Mouse (Mus musculus): ENCODE data around the gene Omt2a. TPM values are rescaled to one million over a fixed set of nuclear protein-coding genes. Genes with fewer than 3 reads are reported as not detected.
"Not testable (repeated sequence)": the region's sequence is repeated elsewhere in the genome, so short reads cannot be mapped to it uniquely, and the experiment has no call there.

Omt2a gene
- polyA plus RNA-seq (2016; fragmentation: Nextera tagmentation; extraction: Ambion mirVana): not detected in 2 replicates

- Histone ChIP-seq H3K4me1 (replicated peaks) (no peaks in the 10 kb centered on the region), H3K9ac (replicated peaks) (no peak within 1 kb of the TSS), H3K36me3 (no peaks in the 10 kb centered on the region), H3K9me3 (no peaks in the 10 kb centered on the region), H3K27ac (no peak within 1 kb of the TSS), H3K4me3 (replicated peaks) (no peak within 1 kb of the TSS), H3K4me2 (no peak within 1 kb of the TSS), H3K27me3 (no peaks in the 10 kb centered on the region)
- 79% methylated on average over 2 of the region's 2 CpGs for WGBS
- no peak for ATAC-seq (ENCODE audit: insufficient number of reproducible peaks, insufficient read depth, low FRiP score, low TSS enrichment, low read depth)
Observed at GRCm38 (mm10) chr9:78314696-78315095, at the start of gene Omt2a. Gene Omt2a, minus strand, starts transcription at chr9:78314796.

GRCm38 (mm10) chr9:78363374-78363773 is 48.8 kb upstream of the Omt2a start:
- Histone ChIP-seq H3K9me3 (no peaks in the 10 kb centered on the region), H3K4me3 (replicated peaks) (no peak overlapping the region), H3K36me3 (no peaks in the 10 kb centered on the region), H3K27ac (no peak overlapping the region), H3K27me3 (no peaks in the 10 kb centered on the region), H3K4me2 (no peak overlapping the region), H3K9ac (replicated peaks) (no peak overlapping the region), H3K4me1 (replicated peaks) (no peaks in the 10 kb centered on the region)
- WGBS: 63% methylated on average over 6 of the region's 6 CpGs
- no peak for ATAC-seq (ENCODE audit: insufficient number of reproducible peaks, insufficient read depth, low FRiP score, low TSS enrichment, low read depth)

DNA sequence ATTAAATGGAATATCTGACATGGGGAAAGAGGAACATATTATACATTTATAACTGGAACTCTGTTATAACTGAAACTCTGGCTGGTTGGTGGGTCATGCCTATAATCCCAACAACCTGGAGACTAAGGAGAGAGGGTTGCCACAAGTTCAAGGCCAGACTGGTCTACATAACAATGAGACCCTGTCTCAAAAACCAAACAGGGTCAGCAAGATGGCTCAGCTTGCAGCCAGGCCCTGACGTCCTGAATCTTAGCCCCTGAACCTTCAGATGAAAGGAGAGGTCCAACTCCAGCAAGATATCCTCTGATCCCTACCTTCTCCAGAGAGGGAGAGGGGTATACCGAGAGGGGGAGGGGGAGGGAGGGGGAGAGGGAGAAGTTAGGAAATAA is 45.9 kb upstream of the Omt2a start:
- Histone ChIP-seq H3K27me3 (no peaks in the 10 kb centered on the region), H3K36me3 (no peaks in the 10 kb centered on the region), H3K4me3 (replicated peaks) (no peak overlapping the region), H3K27ac (no peak overlapping the region), H3K4me2 (no peak overlapping the region), H3K9ac (replicated peaks) (no peak overlapping the region), H3K4me1 (replicated peaks) (no peaks in the 10 kb centered on the region), H3K9me3 (no peaks in the 10 kb centered on the region)
- WGBS: 21% methylated on average over 2 of the region's 2 CpGs
- no peak for ATAC-seq (ENCODE audit: insufficient number of reproducible peaks, insufficient read depth, low FRiP score, low TSS enrichment, low read depth)

GRCm38 (mm10) chr9:78359750-78360483 is 45.3 kb upstream of the Omt2a start:
- Histone ChIP-seq H3K27me3 (no peaks in the 10 kb centered on the region), H3K4me1 (replicated peaks) (no peaks in the 10 kb centered on the region), H3K4me2 (no peak overlapping the region), H3K9ac (replicated peaks) (no peak overlapping the region), H3K27ac (no peak overlapping the region), H3K4me3 (replicated peaks) (no peak overlapping the region), H3K36me3 (no peaks in the 10 kb centered on the region), H3K9me3 (no peaks in the 10 kb centered on the region)
- no peak for ATAC-seq (ENCODE audit: insufficient number of reproducible peaks, insufficient read depth, low FRiP score, low TSS enrichment, low read depth)
- 73% methylated on average over 6 of the region's 6 CpGs for WGBS

GRCm38 (mm10) chr9:78358053-78358452 is 43.5 kb upstream of the Omt2a start:
- H3K27me3 ChIP-seq: no peaks in the 10 kb centered on the region
- no peaks in the 10 kb centered on the region for H3K9me3 ChIP-seq
- H3K4me3 ChIP-seq (replicated peaks): no peak overlapping the region
- H3K36me3 ChIP-seq: no peaks in the 10 kb centered on the region
- no peak overlapping the region for H3K27ac ChIP-seq
- H3K9ac ChIP-seq (replicated peaks): no peak overlapping the region
- H3K4me2 ChIP-seq: no peak overlapping the region
- H3K4me1 ChIP-seq (replicated peaks): no peaks in the 10 kb centered on the region
- ATAC-seq (ENCODE audit: insufficient number of reproducible peaks, insufficient read depth, low FRiP score, low TSS enrichment, low read depth): no peak
- 14% methylated on average over 9 of the region's 9 CpGs for WGBS

- no peak within 1 kb of the TSS for H3K4me3 ChIP-seq (replicated peaks)
- no peaks in the 10 kb centered on the region for H3K36me3 ChIP-seq
- H3K4me2 ChIP-seq: no peak within 1 kb of the TSS
- no peaks in the 10 kb centered on the region for H3K9me3 ChIP-seq
- no peak within 1 kb of the TSS for H3K27ac ChIP-seq
- ATAC-seq (ENCODE audit: insufficient number of reproducible peaks, insufficient read depth, low FRiP score, low TSS enrichment, low read depth): no peak
- no peak within 1 kb of the TSS for H3K9ac ChIP-seq (replicated peaks)
- H3K27me3 ChIP-seq: no peaks in the 10 kb centered on the region
- H3K4me1 ChIP-seq (replicated peaks): no peaks in the 10 kb centered on the region
- WGBS: 85% methylated on average over 8 of the region's 8 CpGs
Observed at GRCm38 (mm10) chr9:78355611-78356010, 41.0 kb upstream of the Omt2a start, which contains the start of gene Gsta2. Gene Gsta2, minus strand, starts transcription at chr9:78355788.

DNA sequence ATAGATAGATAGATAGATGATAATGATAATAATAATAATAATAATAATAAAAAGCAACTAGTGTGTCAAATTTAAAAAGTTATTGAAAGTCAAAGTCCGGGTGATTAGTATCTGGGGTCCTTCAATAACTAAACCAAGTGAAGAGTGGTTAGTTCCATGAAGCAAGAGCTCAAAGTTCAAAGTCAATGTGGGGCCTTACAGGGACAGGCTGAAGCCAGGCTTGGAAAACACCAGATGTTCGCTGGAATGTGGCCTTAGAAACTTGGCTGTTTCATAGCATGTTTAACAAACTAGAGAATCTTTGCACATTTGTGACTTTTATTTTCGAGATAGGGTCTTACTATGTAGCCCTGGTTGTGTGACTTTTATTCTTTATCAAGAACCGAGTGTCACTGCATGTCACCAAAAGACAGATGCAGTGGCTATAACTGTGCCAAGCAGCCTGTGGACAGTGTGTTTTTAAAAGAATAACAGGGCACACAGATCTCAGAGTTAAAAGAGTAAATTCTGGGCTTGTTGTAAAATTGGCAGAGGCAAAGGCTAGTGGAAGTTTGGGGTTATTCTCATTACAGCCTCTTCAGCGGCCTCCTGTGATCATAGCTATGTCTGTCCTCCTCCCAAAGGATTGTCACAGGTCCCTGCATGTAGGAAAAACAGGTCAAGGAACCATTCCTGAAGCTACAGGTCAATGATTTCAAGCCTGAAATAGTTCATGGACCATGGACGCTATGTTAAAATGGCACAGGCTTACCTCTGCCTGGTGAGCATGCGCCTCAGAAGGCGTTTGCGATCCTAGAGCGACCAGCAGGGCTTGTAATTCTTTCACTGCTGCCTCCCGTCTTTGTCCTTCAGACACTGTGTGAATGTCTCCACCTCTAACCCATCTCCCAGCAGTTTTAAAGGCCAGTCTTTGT is 40.3 kb upstream of the Omt2a start:
- H3K9me3 ChIP-seq: no peaks in the 10 kb centered on the region
- no peaks in the 10 kb centered on the region for H3K27me3 ChIP-seq
- no peak overlapping the region for H3K4me2 ChIP-seq
- H3K4me3 ChIP-seq (replicated peaks): no peak overlapping the region
- no peaks in the 10 kb centered on the region for H3K36me3 ChIP-seq
- 77% methylated on average over 11 of the region's 11 CpGs for WGBS
- no peak for ATAC-seq (ENCODE audit: insufficient number of reproducible peaks, insufficient read depth, low FRiP score, low TSS enrichment, low read depth)
- H3K4me1 ChIP-seq (replicated peaks): no peaks in the 10 kb centered on the region
- no peak overlapping the region for H3K27ac ChIP-seq
- H3K9ac ChIP-seq (replicated peaks): no peak overlapping the region

DNA sequence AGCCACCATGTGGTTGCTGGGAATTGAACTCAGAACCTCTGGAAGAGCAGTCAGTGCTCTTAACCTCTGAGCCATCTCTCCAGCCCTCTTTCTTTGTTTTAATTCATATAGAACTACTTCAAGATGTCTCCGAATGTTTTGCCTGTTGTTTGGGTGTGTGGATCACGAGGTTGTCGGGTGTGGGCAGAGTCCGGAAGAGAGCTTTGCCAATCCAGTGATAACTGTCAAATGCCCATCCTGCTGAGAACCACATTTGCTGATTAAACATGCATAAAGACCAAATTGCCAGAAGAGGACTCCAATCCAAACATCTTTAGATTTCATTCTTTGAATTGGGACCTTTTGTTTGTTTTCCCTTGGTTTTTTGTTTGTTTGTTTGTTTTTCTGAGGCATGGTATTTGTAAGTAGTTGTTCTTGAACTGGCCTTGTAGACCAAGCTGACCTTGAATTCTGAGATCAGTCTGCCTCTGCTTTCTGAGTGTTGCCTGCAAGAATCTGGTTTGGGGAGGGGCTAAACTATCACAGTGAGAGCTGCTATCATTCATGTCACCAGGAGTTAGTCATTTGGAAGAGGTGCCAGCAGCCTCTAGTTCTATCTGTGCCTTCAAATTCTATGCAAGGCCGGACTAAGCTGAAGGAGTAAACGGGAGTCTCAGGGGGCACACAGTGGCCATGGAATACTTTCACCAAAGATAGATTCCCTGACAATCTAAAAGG is 37.1 kb upstream of the Omt2a start:
- Histone ChIP-seq H3K27ac (no peak overlapping the region), H3K4me3 (replicated peaks) (no peak overlapping the region), H3K9me3 (no peaks in the 10 kb centered on the region), H3K36me3 (no peaks in the 10 kb centered on the region), H3K9ac (replicated peaks) (no peak overlapping the region), H3K4me2 (no peak overlapping the region), H3K4me1 (replicated peaks) (no peaks in the 10 kb centered on the region), H3K27me3 (no peaks in the 10 kb centered on the region)
- no peak for ATAC-seq (ENCODE audit: insufficient number of reproducible peaks, insufficient read depth, low FRiP score, low TSS enrichment, low read depth)
- 84% methylated on average over 6 of the region's 6 CpGs for WGBS

DNA sequence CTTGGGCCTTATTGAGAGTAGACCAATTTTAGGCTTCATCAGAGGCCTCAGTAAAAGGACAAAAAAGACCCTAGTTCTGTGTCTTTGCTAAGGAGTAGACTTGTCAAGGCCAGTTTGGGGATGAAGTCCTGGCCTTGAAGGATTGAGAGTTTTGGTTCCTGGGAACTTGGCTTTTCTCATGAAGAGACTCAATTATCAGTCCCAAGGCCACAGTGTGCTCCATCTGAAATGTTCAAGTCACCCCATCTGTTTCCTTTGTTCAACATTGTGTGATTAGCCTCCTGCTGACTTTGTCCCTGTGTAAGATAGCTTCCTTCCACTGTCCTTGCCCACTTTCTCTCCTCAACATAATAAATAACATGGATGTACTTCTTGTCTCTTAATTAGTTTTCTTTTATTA is 35.4 kb upstream of the Omt2a start:
- ATAC-seq (ENCODE audit: insufficient number of reproducible peaks, insufficient read depth, low FRiP score, low TSS enrichment, low read depth); H3K27ac ChIP-seq; H3K4me2 ChIP-seq; H3K36me3 ChIP-seq; H3K4me3 ChIP-seq (replicated peaks); H3K9me3 ChIP-seq; H3K27me3 ChIP-seq; H3K4me1 ChIP-seq (replicated peaks); H3K9ac ChIP-seq (replicated peaks): not testable (repeated sequence)

DNA sequence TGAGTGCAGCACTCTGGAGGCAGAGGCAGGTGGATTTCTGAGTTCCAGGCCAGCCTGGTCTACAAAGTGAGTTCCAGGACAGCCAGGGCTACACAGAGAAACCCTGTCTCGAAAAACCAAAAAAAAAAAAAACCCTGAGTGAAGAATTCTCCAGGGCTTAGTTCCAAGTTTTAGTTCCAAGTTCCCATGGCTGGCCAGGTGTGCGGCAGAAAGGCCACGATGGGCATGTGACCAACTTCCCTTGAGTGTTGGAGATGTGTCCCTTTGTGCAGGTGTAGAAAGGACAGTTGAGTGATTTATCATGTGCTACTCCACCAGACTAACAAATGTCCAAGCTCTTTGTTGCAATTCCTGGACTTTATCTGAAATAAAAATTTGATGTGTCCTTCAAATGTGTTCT is 34.5 kb upstream of the Omt2a start:
- H3K4me2 ChIP-seq; ATAC-seq (ENCODE audit: insufficient number of reproducible peaks, insufficient read depth, low FRiP score, low TSS enrichment, low read depth); H3K36me3 ChIP-seq; H3K4me1 ChIP-seq (replicated peaks); H3K27ac ChIP-seq; H3K9ac ChIP-seq (replicated peaks); H3K9me3 ChIP-seq; H3K27me3 ChIP-seq; H3K4me3 ChIP-seq (replicated peaks): not testable (repeated sequence)
- WGBS: 81% methylated on average over 3 of the region's 3 CpGs
